Mouse (Mus musculus): ENCODE measurements around the gene Nudc. TPM values are rescaled to one million over a fixed set of nuclear protein-coding genes. Genes with fewer than 3 reads are reported as not detected.

Gene Nudc
- polyA plus RNA-seq, 1 experiment = 130 TPM

DNA sequence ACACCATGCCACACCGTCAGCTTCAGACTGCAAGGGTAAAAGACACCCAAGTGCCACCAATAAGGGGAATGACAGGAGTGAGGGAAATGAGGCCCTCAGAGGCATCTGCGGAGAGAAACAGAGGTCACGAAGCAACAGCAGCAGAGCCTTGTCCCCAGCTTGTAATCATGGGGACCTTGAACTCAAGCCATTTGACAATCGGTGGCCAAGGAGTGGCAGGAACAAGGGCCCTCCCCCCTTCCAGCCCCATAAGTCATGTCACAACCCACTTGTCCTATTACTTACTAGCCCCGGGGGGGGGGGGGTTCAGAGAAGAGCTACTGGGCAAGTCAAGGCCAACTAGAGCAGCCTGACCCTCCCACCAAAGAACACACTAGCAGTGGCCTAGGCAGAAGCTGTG is 9.1 kb downstream of the Nudc start:
- no peak overlapping the region for H3K4me3 ChIP-seq
- no peaks in the 10 kb centered on the region for H3K36me3 ChIP-seq (ENCODE audit: control insufficient read depth, insufficient read depth)
- H3K27me3 ChIP-seq (ENCODE audit: control insufficient read depth, insufficient read depth, insufficient read length) = no peaks in the 10 kb centered on the region
- no peak overlapping the region for H3K4me2 ChIP-seq (ENCODE audit: low read depth)
- TF ChIP-seq MYOD1 (IDR thresholded peaks at IDR 0.05; ENCODE audit: control insufficient read depth in 1 of 3, insufficient read length in 2 of 3, low read depth in 2 of 3) (no peak), MYOG (IDR thresholded peaks at IDR 0.05; ENCODE audit: control insufficient read depth in 1 of 3, insufficient read depth in 1 of 3, insufficient read length in 2 of 3, low read depth in 2 of 3) (no peak), E2F4 (IDR thresholded peaks at IDR 0.05; ENCODE audit: insufficient read depth) (no peak), TCF3 (IDR thresholded peaks at IDR 0.05; ENCODE audit: insufficient read length, low read depth) (no peak), POLR2A (IDR thresholded peaks at IDR 0.05; ENCODE audit: insufficient read length, low read depth) (no peak), MAX (IDR thresholded peaks at IDR 0.05; ENCODE audit: low read depth) (no peak), TCF12 (IDR thresholded peaks at IDR 0.05; ENCODE audit: insufficient read depth, poor library complexity, severe bottlenecking) (no peak), SRF (IDR thresholded peaks at IDR 0.05; ENCODE audit: control insufficient read depth, insufficient read length, low read depth) (no peak), USF1 (IDR thresholded peaks at IDR 0.05; ENCODE audit: low read depth) (no peak), POLR2AphosphoS2 (IDR thresholded peaks at IDR 0.05; ENCODE audit: insufficient read length, low read depth) (no peak), REST (IDR thresholded peaks at IDR 0.05; ENCODE audit: insufficient read depth, insufficient read length) (no peak), CEBPB (IDR thresholded peaks at IDR 0.05; ENCODE audit: insufficient read depth, poor library complexity, severe bottlenecking) (no peak)
- H3ac ChIP-seq (ENCODE audit: control insufficient read depth, insufficient read length) = no peak overlapping the region
- peaks cover 13% of the 10 kb centered on the region for H3K79me2 ChIP-seq (ENCODE audit: control insufficient read depth, insufficient read depth)

DNA sequence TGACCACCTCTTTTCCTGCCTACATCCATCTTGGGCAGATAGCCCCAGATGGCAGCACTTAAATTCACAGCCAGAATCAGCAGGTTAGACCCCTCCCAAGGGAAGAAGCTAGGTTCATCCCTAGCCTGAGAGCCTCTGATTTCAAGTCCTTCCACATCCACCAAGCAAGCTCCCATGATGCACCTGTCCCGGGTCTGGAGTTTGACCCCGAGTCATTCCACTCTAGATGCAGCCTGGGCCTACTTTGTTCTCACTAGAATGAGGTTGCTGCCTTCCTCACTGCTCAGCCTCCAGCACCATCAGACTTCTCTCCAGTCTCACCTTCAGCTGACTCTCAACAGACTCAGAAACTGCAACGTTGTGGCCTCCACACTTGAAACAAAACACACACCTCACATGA is 9.7 kb downstream of the Nudc start:
- Histone ChIP-seq H3K36me3 (ENCODE audit: control insufficient read depth, insufficient read depth) (no peaks in the 10 kb centered on the region), H3K79me2 (ENCODE audit: control insufficient read depth, insufficient read depth) (peaks cover 9% of the 10 kb centered on the region), H3K27me3 (ENCODE audit: control insufficient read depth, insufficient read depth, insufficient read length) (no peaks in the 10 kb centered on the region), H3K4me2 (ENCODE audit: low read depth) (no peak overlapping the region), H3K4me3 (no peak overlapping the region), H3ac (ENCODE audit: control insufficient read depth, insufficient read length) (no peak overlapping the region)
- no peak for TF ChIP-seq MYOG (IDR thresholded peaks at IDR 0.05; ENCODE audit: control insufficient read depth in 1 of 3, insufficient read depth in 1 of 3, insufficient read length in 2 of 3, low read depth in 2 of 3)
- no peak for TF ChIP-seq POLR2A (IDR thresholded peaks at IDR 0.05; ENCODE audit: insufficient read length, low read depth)
- TF ChIP-seq MYOD1 (IDR thresholded peaks at IDR 0.05; ENCODE audit: control insufficient read depth in 1 of 3, insufficient read length in 2 of 3, low read depth in 2 of 3) = no peak
- no peak for TF ChIP-seq CEBPB (IDR thresholded peaks at IDR 0.05; ENCODE audit: insufficient read depth, poor library complexity, severe bottlenecking)
- TF ChIP-seq SRF (IDR thresholded peaks at IDR 0.05; ENCODE audit: control insufficient read depth, insufficient read length, low read depth) = no peak
- TF ChIP-seq MAX (IDR thresholded peaks at IDR 0.05; ENCODE audit: low read depth) = no peak
- TF ChIP-seq TCF12 (IDR thresholded peaks at IDR 0.05; ENCODE audit: insufficient read depth, poor library complexity, severe bottlenecking) = no peak
- TF ChIP-seq REST (IDR thresholded peaks at IDR 0.05; ENCODE audit: insufficient read depth, insufficient read length) = no peak
- TF ChIP-seq TCF3 (IDR thresholded peaks at IDR 0.05; ENCODE audit: insufficient read length, low read depth) = no peak
- TF ChIP-seq USF1 (IDR thresholded peaks at IDR 0.05; ENCODE audit: low read depth) = no peak
- TF ChIP-seq POLR2AphosphoS2 (IDR thresholded peaks at IDR 0.05; ENCODE audit: insufficient read length, low read depth) = no peak
- TF ChIP-seq E2F4 (IDR thresholded peaks at IDR 0.05; ENCODE audit: insufficient read depth) = no peak

DNA sequence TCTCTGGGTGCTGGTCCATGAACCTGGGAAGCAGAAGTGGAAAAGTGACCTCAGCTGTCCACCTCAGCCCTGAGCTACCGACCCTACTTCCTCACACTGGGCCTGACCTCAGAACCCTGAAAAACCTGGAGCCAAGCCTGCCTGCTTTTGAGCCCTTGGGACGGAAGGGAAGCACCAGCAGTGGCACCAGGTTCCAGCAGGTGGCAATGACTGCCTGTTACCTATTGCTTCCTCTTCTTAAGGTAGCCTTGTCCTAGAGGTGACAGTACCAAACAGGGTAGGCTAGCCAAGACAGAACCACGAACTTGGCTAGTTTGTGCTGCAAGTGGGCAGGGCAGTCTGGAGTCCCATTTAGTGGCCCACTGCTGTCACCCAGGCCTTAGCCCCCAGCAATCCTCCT is 13.0 kb downstream of the Nudc start:
- no peak overlapping the region for H3K4me2 ChIP-seq (ENCODE audit: low read depth)
- no peaks in the 10 kb centered on the region for H3K79me2 ChIP-seq (ENCODE audit: control insufficient read depth, insufficient read depth)
- H3K36me3 ChIP-seq (ENCODE audit: control insufficient read depth, insufficient read depth) = no peaks in the 10 kb centered on the region
- TF ChIP-seq MYOG (IDR thresholded peaks at IDR 0.05; ENCODE audit: control insufficient read depth in 1 of 3, insufficient read depth in 1 of 3, insufficient read length in 2 of 3, low read depth in 2 of 3) (no peak), TCF12 (IDR thresholded peaks at IDR 0.05; ENCODE audit: insufficient read depth, poor library complexity, severe bottlenecking) (no peak), POLR2A (IDR thresholded peaks at IDR 0.05; ENCODE audit: insufficient read length, low read depth) (no peak), SRF (IDR thresholded peaks at IDR 0.05; ENCODE audit: control insufficient read depth, insufficient read length, low read depth) (no peak), E2F4 (IDR thresholded peaks at IDR 0.05; ENCODE audit: insufficient read depth) (no peak), USF1 (IDR thresholded peaks at IDR 0.05; ENCODE audit: low read depth) (no peak), MYOD1 (IDR thresholded peaks at IDR 0.05; ENCODE audit: control insufficient read depth in 1 of 3, insufficient read length in 2 of 3, low read depth in 2 of 3) (no peak), TCF3 (IDR thresholded peaks at IDR 0.05; ENCODE audit: insufficient read length, low read depth) (no peak), REST (IDR thresholded peaks at IDR 0.05; ENCODE audit: insufficient read depth, insufficient read length) (no peak), POLR2AphosphoS2 (IDR thresholded peaks at IDR 0.05; ENCODE audit: insufficient read length, low read depth) (no peak), MAX (IDR thresholded peaks at IDR 0.05; ENCODE audit: low read depth) (no peak), CEBPB (IDR thresholded peaks at IDR 0.05; ENCODE audit: insufficient read depth, poor library complexity, severe bottlenecking) (no peak)
- no peaks in the 10 kb centered on the region for H3K27me3 ChIP-seq (ENCODE audit: control insufficient read depth, insufficient read depth, insufficient read length)
- no peak overlapping the region for H3K4me3 ChIP-seq
- no peak overlapping the region for H3ac ChIP-seq (ENCODE audit: control insufficient read depth, insufficient read length)

DNA sequence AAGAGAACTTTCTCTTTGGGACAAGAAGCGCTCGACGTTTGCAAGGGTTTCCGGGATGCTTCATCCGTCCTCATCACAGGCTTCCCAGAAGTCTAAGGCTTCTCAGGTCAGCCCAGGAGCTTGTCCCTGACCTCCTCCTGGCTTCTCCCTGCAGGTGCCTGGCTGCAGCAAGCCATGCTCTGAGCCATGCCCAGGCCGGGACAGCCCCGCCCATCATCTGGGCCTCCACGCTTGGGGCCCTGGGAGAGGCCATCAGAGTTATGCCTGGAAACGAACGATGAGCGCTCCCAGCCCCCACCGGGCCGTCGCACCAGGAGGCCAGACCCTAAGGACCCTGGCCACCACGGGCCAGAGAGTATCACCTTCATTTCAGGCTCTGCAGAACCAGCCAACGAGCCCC is 18.0 kb downstream of the Nudc start:
- Histone ChIP-seq H3ac (ENCODE audit: control insufficient read depth, insufficient read length) (no peak overlapping the region), H3K4me2 (ENCODE audit: low read depth) (no peak overlapping the region), H3K4me3 (no peak overlapping the region), H3K79me2 (ENCODE audit: control insufficient read depth, insufficient read depth) (no peaks in the 10 kb centered on the region), H3K36me3 (ENCODE audit: control insufficient read depth, insufficient read depth) (no peaks in the 10 kb centered on the region), H3K27me3 (ENCODE audit: control insufficient read depth, insufficient read depth, insufficient read length) (peaks cover 6% of the 10 kb centered on the region)
- TF ChIP-seq POLR2AphosphoS2 (IDR thresholded peaks at IDR 0.05; ENCODE audit: insufficient read length, low read depth) = no peak
- no peak for TF ChIP-seq E2F4 (IDR thresholded peaks at IDR 0.05; ENCODE audit: insufficient read depth)
- TF ChIP-seq MYOG (IDR thresholded peaks at IDR 0.05; ENCODE audit: control insufficient read depth in 1 of 3, insufficient read depth in 1 of 3, insufficient read length in 2 of 3, low read depth in 2 of 3) = no peak
- no peak for TF ChIP-seq CEBPB (IDR thresholded peaks at IDR 0.05; ENCODE audit: insufficient read depth, poor library complexity, severe bottlenecking)
- TF ChIP-seq POLR2A (IDR thresholded peaks at IDR 0.05; ENCODE audit: insufficient read length, low read depth) = no peak
- TF ChIP-seq TCF12 (IDR thresholded peaks at IDR 0.05; ENCODE audit: insufficient read depth, poor library complexity, severe bottlenecking) = no peak
- no peak for TF ChIP-seq TCF3 (IDR thresholded peaks at IDR 0.05; ENCODE audit: insufficient read length, low read depth)
- TF ChIP-seq MAX (IDR thresholded peaks at IDR 0.05; ENCODE audit: low read depth) = no peak
- TF ChIP-seq USF1 (IDR thresholded peaks at IDR 0.05; ENCODE audit: low read depth) = no peak
- no peak for TF ChIP-seq MYOD1 (IDR thresholded peaks at IDR 0.05; ENCODE audit: control insufficient read depth in 1 of 3, insufficient read length in 2 of 3, low read depth in 2 of 3)
- no peak for TF ChIP-seq REST (IDR thresholded peaks at IDR 0.05; ENCODE audit: insufficient read depth, insufficient read length)
- no peak for TF ChIP-seq SRF (IDR thresholded peaks at IDR 0.05; ENCODE audit: control insufficient read depth, insufficient read length, low read depth)

Data from myocyte (in vitro differentiated cells).